Mouse (Mus musculus) left cerebral cortex, postnatal 10 days (tissue): Measurements from ENCODE around the gene Kcnmb4. TPM values are rescaled to one million over a fixed set of nuclear protein-coding genes. Genes with fewer than 3 reads are reported as not detected.

Source experiments
- DNase-seq, 2 experiments: peaks; one replicate each; pipeline ENCODE4 v3.0.0; 2021 to 2022; ENCODE audit warnings: low spot score in 2 of 2, mixed read lengths in 1 of 2; ENCODE audit errors: extremely low spot score in 1 of 2
- intact Hi-C: fragments of 180-260 bp; cut with DNase I; formaldehyde crosslinking; loops from one replicate; pipeline ENCODE4 v1.15.1; 2025
- total RNA-seq, 2 experiments: library from RNA; stranded (reverse); gene quantifications; 2 replicates each; pipeline ENCODE4 v1.2.3; 2021

Gene Kcnmb4
- total RNA-seq, 2 experiments from 2014 or later: 94.0 to 106 TPM

GRCm38 (mm10) chr10:116416142-116416541 lies 57.5 kb downstream of the Kcnmb4 start:
- intact Hi-C loops: no loop called here
- no peak for DNase-seq

GRCm38 (mm10) chr10:116410826-116411225 lies 62.9 kb downstream of the Kcnmb4 start:
- no peak for DNase-seq
- intact Hi-C loops: no loop called here

- no peak for DNase-seq
- intact Hi-C loops: no loop called here
Measured at GRCm38 (mm10) chr10:116407684-116408359, 65.9 kb downstream of the Kcnmb4 start.

GRCm38 (mm10) chr10:116405011-116405410 lies 68.7 kb downstream of the Kcnmb4 start:
- intact Hi-C loops: no loop called here

GRCm38 (mm10) chr10:116403679-116404078 lies 70.0 kb downstream of the Kcnmb4 start:
- no peak for DNase-seq
- intact Hi-C loops: no loop called here

More at GRCm38 (mm10) chr10:116405011-116405410, 68.7 kb downstream of the Kcnmb4 start:
- DNase-seq: no peak

- intact Hi-C loops: no loop called here
- DNase-seq: peak in 1 of 2 experiments; percentile 41
Measured at GRCm38 (mm10) chr10:116402742-116403425, 70.8 kb downstream of the Kcnmb4 start.

- DNase-seq: no peak
- intact Hi-C loops: no loop called here
Measured at GRCm38 (mm10) chr10:116397973-116398372, 75.7 kb downstream of the Kcnmb4 start.

GRCm38 (mm10) chr10:116397573-116397972 lies 76.1 kb downstream of the Kcnmb4 start:
- DNase-seq: peak in 1 of 2 experiments; percentile 33
- intact Hi-C loops: no loop called here

GRCm38 (mm10) chr10:116396966-116397365 lies 76.7 kb downstream of the Kcnmb4 start:
- intact Hi-C loops: no loop called here
- DNase-seq: no peak

GRCm38 (mm10) chr10:116396279-116396678 lies 77.4 kb downstream of the Kcnmb4 start:
- no peak for DNase-seq
- intact Hi-C loops: no loop called here

GRCm38 (mm10) chr10:116394585-116394984 lies 79.1 kb downstream of the Kcnmb4 start:
- DNase-seq: no peak
- intact Hi-C loops: no loop called here

- peak; percentile 34 to 56 for DNase-seq
Measured at GRCm38 (mm10) chr10:116393790-116394475, 79.7 kb downstream of the Kcnmb4 start.

GRCm38 (mm10) chr10:116388840-116389239 lies 84.8 kb downstream of the Kcnmb4 start:
- intact Hi-C loops: no loop called here

More at GRCm38 (mm10) chr10:116393790-116394475, 79.7 kb downstream of the Kcnmb4 start:
- intact Hi-C loops: no loop called here

GRCm38 (mm10) chr10:116386391-116386885 lies 87.2 kb downstream of the Kcnmb4 start:
- intact Hi-C loops: no loop called here
- DNase-seq: no peak

More at GRCm38 (mm10) chr10:116388840-116389239, 84.8 kb downstream of the Kcnmb4 start:
- DNase-seq: no peak

GRCm38 (mm10) chr10:116384401-116384800 lies 89.3 kb downstream of the Kcnmb4 start:
- intact Hi-C loops: no loop called here
- DNase-seq: no peak

GRCm38 (mm10) chr10:116382826-116383685 lies 90.6 kb downstream of the Kcnmb4 start:
- no peak for DNase-seq

GRCm38 (mm10) chr10:116376853-116377252 lies 96.8 kb downstream of the Kcnmb4 start:
- DNase-seq: no peak
- intact Hi-C loops: no loop called here

More at GRCm38 (mm10) chr10:116382826-116383685, 90.6 kb downstream of the Kcnmb4 start:
- intact Hi-C loops: no loop called here

GRCm38 (mm10) chr10:116374111-116374510 lies 99.6 kb downstream of the Kcnmb4 start:
- intact Hi-C loops: no loop called here
- DNase-seq: no peak
